Mouse (Mus musculus): ENCODE data around the gene Olfr177. TPM values are rescaled to one million over a fixed set of nuclear protein-coding genes. Genes with fewer than 3 reads are reported as not detected.

Olfr177 gene
- not detected in 2 replicates for polyA plus RNA-seq (2012)

GRCm38 (mm10) chr16:58874668-58875067 lies at the start of gene Olfr177:
Gene Olfr177 (minus strand): TSS chr16:58874768.

GRCm38 (mm10) chr16:58891963-58892362 lies 17.4 kb upstream of the Olfr177 start, which contains the start of gene Olfr178:
Gene Olfr178 (minus strand): TSS chr16:58892063.

GRCm38 (mm10) chr16:58826732-58827319 lies 47.7 kb downstream of the Olfr177 start, which contains the start of gene Olfr175-ps1:
Gene Olfr175-ps1 (minus strand): TSS chr16:58826782.

Other genes starting within 250 kb of the Olfr177 start
- not detected in 2 replicates for gene E330017A01Rik, start 236.0 kb downstream of the Olfr177 start, polyA plus RNA-seq (2012)
- 22.4 and 29.8 TPM in 2 replicates for gene Cpox, start 204.5 kb downstream of the Olfr177 start, polyA plus RNA-seq (2012)
- not detected in 2 replicates for gene Gpr15, start 155.7 kb downstream of the Olfr177 start, polyA plus RNA-seq (2012)
- gene Cldnd1, start 146.9 kb downstream of the Olfr177 start, polyA plus RNA-seq (2012): 3.1 and 3.6 TPM in 2 replicates
- not detected in 2 replicates for gene Olfr172, start 111.6 kb downstream of the Olfr177 start, polyA plus RNA-seq (2012)
- 0.07 TPM in 1 of 2 replicates, not detected in the other for gene Olfr173, start 74.5 kb downstream of the Olfr177 start, polyA plus RNA-seq (2012)
- gene Olfr175-ps1, start 48.0 kb downstream of the Olfr177 start, polyA plus RNA-seq (2012): not detected in 2 replicates
- gene Olfr178, start 17.3 kb upstream of the Olfr177 start, polyA plus RNA-seq (2012): not detected in 2 replicates
- gene Olfr181, start 54.0 kb upstream of the Olfr177 start, polyA plus RNA-seq (2012): not detected in 2 replicates
- gene Olfr180, start 54.6 kb upstream of the Olfr177 start, polyA plus RNA-seq (2012): not detected in 2 replicates
- 0.06 TPM in 1 of 2 replicates, not detected in the other for gene Olfr183, start 120.6 kb upstream of the Olfr177 start, polyA plus RNA-seq (2012)
- gene Olfr186, start 155.5 kb upstream of the Olfr177 start, polyA plus RNA-seq (2012): not detected in 2 replicates
- not detected in 2 replicates for gene Olfr187, start 165.0 kb upstream of the Olfr177 start, polyA plus RNA-seq (2012)
- not detected in 2 replicates for gene Olfr190, start 203.2 kb upstream of the Olfr177 start, polyA plus RNA-seq (2012)
- not detected in 2 replicates for gene Olfr191, start 215.1 kb upstream of the Olfr177 start, polyA plus RNA-seq (2012)
- not detected in 2 replicates for gene Olfr193, start 237.1 kb upstream of the Olfr177 start, polyA plus RNA-seq (2012)
- not detected in 2 replicates for gene Olfr194, start 246.3 kb upstream of the Olfr177 start, polyA plus RNA-seq (2012)

Measured in megakaryocyte-erythroid progenitor cell, adult 5 weeks (primary cell).